Mouse (Mus musculus) cerebellum, adult 11-12 months (tissue): ENCODE results near the gene Apod.

Experiments
- DNase-seq: peaks from one replicate; pipeline ENCODE4 v3.0.0; 2022

Gene Apod

DNA sequence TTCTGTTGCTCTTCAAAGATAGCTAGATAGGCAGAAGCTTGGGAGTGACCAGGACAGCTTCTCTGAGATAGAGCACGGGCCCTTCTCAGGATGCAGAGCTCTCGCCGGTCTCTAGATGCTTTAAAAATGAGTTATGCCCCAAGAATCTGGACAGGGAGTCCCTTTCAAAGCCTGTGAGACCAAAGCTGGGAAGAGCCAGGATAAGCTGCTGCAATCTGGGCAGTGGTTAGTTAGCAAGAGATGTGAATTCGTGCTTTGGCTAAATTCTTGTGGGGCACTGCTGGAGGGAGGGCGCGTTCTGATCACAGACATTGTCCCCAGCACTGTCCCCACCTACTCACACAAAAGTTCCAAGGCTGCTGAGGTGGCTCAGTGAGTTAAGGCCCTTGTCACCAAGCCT is 36.0 kb downstream of the Apod start:
- no peak for DNase-seq

DNA sequence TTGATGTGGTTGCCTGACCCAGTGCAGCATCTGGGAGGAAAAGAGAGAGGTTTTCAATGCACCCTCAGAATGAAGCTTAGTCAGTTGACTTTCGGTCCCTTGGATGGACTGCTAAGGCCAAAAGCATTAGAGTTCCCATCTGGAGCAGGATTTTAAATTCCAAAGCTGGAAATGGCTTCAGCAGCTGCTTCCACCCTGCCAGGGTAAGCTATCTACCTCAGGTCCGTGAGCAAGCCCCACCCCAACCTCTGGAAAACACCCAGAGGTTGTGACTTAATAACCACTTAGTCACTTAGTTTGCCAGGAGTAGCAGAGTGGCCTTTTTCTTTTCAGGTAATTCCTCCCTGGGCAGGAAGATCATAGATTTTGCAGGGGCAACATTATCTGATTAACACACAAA is 36.5 kb downstream of the Apod start:
- DNase-seq, result no peak

DNA sequence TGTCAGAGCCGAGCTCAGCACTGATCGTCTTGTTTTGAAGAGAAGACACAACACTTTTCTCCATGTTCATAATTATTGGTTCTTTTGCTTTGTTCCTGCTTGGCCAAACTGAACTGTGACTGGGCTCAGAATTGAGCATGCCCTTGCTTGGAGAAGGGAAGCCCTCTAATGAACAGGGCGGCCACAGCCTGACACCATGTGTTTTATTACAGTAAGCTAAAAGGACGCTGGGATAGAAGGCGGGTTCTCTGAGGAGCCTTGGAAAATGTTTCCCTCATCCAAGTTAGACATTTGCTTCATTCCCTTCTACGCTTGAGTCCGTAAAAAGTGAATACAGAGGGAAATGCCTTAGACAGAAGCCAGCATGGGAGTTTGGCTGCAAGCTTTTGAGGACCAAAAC is 37.6 kb downstream of the Apod start:
- no peak for DNase-seq

DNA sequence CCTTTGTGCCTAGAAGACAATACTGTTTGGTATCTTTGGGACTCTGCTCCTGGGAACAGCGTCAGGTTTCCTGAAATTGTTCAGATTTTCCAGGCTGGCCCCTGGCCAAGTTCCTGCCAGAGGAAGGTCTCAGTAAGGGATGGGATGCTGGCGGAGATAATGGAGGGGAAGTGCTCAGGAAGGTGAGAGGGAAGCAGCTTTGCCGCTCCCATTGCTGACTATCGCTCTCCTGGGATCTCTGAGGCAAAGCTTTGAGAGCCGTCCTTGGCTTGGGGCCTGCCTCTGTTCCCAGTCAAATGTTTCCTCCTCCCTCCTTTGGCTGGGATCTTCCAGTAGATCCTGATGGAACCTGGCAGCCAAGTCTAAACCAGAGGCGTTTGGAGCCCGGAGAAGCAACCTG is 38.1 kb downstream of the Apod start:
- peak; percentile 62 for DNase-seq

DNA sequence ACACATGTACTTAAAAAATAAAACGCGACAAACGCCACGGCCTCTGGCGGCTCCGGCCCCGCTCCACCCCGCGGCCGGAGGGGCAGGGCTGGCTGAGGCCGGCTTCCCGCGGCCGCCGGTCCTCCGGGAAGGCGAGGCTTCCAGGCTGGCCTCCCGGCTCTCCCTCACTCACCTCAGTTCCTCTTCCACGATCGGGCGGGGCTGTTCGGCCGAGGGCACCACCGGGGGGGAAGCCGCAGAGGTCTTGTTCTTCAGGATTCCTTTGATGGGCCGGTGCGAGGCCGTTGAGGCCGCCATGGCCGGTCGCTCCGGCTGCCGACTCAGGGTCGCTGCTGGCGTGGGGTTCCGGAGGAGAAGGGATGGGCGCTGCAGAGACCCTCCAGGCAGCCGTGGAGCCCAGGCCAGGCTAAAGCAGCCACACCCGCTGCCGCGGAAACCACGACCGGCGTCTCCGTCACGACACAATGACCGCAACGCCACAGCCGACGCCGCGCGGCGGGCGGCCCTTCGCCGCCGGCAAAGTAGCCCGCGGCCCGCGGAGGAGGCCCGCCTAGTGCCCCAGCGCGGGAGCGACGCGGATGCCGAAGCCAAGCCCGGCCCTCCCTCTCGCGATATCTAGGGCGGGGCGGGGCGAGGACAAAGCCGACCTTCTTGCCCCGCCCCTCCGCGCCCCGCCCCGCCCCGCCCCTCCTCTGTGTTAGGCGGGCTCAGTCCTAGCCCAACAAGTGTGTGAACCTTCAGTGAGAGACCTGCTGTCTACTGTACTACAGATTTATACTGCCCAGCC is 39.7 kb downstream of the Apod start, which contains the start of gene Ppp1r2:
Ppp1r2 (minus strand) TSS at position 604 of the 787 bp plus-strand sequence.
- DNase-seq, result peak; percentile 87

DNA sequence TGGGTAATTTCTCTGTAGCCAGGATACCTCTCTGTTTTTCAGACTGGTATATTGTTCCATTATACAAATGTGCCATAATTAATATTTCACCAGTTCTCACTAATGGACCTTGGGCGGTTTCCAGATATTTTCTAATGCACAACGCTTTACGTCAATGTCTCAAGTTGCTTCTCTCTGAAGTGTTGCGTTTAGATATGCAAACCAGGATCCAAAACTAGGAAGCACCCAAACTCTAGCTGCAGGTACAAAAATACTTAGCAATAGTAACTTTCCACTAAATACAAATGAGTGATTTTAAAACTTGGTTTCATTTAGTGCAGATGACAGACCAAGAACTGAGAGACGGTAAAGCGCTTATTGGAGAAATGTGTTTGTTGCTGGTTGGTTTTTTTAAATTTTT is 40.5 kb downstream of the Apod start:
- DNase-seq, result no peak

DNA sequence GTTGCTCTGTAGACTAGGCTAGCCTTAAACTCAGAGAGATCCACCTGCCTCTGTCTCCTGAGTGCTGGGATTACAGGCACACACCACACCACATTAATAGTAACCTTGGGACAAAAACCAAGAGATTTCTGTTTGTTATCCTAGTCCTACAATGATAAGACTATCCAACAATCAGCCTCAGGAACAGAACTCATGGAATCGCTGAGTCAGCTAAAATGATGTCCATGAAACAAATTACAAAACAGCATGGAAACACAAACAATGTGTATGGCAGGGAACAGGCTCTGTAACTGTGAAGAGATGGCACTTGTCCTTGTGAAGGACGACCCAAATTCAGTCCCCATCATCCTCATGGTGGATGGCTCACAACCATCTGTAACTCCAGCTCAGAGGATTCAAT is 47.9 kb downstream of the Apod start:
- DNase-seq, result no peak

DNA sequence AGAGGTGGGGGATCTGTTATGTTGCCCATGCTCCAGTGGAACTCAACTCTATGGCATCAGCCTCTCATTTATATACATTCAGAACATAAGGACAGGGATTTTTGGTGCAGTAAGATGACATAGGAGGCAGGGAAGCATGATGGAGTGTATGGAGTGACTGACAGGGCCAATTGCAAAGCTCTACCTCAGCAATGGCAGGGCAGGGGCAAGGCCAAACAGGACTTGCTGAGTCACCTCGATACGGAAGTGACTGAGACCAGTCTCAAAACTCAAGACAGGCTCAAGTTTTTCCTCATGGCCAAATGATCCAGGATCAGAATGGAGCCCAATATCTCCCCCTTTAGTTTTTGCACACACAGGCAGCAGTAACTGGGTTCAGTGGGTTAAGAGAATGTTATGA is 58.5 kb downstream of the Apod start:
- DNase-seq, result no peak

DNA sequence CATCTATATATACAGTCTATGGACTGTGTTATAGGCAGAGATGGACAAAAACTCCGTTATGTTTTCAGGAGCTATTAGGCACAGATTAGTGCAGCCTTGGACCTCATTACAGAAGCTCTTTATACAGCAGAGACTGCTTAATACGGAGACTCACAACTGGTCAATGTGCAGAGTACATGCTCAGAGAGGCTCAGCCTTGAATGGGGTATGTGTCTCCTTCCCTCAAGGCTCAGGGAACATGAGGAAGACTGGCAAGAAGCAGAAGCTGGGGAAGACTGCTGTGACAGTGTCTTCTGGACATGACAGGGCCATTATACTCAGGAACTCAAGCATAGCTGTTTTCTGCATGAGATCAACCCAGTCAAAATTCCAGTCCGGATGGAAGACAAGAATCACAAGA is 58.9 kb downstream of the Apod start:
- DNase-seq, result no peak

DNA sequence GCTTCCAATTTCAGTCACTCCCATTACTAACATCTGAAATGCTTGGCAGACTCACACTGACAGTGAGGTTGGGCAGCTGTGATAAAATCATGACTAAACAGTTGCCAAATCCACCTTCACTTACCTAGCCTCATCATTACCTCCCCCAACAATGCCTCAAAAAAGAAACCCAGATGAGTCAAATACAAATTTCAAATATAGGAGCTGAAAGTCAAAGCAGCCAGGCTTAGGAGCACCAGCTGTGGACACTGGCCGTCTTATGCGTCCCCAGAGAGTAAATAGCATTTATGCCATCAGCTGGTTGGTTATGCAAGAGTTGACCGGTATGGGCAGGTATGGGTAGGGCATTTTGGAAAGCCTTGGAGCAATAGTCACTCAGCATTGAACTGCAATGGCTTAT is 65.2 kb downstream of the Apod start:
- DNase-seq, result no peak

DNA sequence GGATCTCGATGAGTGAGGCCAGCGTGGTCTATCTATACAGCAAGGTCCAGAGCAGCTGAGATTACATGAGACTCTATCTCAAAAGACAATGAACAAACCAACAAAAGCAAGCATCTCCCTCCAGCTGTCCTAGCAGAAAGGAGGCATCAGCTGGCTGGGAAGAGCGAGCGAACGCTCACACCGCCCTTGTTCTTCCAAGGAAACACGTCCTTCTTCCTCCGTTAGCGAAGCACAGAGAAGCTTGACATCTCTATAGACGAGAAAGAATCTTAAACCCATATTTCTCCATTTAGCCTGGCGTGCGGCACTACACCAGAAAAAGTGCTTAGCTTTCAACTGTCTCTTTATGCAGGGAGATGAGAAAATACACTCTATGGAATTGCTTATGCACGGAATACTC is 65.9 kb downstream of the Apod start:
- DNase-seq, result no peak

DNA sequence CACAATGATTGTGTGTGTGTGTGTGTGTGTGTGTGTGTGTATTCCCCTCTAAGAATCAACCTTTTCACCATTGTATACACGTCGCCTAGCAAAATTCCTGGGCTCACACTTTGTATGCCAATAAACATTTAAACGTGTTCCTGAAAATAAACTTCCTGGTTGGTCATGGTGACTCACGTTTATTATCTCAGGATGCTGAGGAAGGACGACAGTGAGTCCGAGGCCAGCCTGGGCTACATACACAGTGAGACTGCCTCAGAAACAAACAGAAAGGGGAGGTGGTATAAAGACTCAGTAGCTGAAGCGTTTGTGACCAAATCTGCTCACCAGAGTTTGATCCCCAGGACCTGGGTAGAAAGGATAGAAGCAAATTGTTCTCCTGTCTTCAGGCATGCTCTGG is 67.2 kb downstream of the Apod start:
- no peak for DNase-seq
